Mouse (Mus musculus): ENCODE data around the gene Tcp10a.
"Not testable (repeated sequence)": the region's sequence is repeated elsewhere in the genome, so short reads cannot be mapped to it uniquely, and the experiment has no call there.

Gene Tcp10a

DNA sequence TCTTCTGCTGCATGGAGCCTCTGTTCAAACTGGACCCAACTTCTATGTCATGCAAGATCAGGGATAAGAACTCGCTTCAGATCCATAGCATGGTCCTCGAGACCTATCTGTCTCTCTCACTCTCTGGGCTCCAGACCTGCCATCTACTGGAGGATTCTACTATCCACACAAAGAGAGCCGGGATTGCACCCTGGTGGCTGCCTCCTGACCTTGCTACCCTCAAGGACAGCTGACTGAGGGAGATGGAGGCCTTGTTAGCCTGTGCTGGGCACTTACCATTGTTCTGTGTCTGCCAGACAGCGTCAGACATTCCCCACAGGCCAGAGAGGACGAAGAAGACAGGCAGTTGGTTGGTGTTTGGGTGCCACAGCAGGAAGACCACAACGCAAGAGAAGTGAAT lies 45.0 kb downstream of the Tcp10a start:
- not testable (repeated sequence) for DNase-seq (ENCODE audit: low read depth, low spot score)

DNA sequence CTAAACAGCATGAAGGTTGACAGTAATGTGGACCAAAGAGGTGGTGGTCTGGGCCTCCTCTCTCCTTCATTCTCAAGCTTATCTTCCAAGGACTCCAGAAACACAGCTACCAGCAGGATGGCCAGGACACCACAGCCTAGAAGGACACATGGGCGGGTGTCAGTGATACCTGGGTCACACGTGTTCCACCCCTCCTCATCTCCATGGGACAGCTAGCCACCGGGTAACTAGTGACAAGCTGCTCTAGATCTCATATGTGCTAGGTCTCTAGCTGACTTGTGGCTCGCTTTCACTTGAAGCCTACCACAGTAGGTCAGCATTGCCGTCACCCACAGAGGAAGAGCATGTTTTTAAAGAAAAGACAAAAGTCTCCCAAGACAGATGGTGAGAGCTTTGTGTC lies 47.4 kb downstream of the Tcp10a start, which contains the start of gene Gm49630:
TSS of gene Gm49630 (minus strand) at position 101 of the 400 bp plus-strand sequence.
- not testable (repeated sequence) for DNase-seq (ENCODE audit: low read depth, low spot score)

DNA sequence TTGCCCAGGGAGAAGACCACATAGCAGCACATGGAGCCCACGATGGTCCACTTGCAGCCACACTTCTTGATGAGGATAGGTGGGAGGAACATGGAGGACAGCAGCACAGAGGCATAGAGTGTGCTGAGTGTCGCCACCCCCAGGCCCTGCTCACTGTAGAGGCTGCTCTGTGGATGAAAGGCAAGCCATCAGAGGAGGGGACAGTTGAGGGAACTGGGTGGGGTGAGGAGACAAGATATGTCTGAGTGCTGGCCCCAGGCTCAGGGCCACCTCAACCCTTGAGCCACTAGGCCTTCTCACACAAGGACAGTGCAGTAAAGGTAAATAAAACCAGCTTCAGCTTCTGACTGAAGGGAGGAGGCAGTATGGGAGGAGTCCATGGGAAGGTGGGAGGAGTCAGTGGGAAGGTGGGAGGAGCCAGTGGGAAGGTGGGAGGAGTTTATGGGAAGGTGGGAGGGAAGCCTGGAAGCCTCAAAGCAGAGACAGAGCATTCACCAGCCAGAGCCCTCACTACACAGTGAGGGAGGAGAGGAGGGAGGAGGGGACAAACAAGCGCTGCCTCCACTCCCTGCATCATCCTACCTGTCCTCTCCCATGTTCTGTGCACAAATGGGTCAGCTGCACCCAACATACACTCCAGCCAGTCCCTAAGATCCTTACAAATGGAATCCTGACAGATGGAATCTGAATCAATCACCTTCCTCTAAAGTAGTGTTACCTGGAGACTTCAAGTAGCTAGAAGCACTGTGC lies 52.7 kb downstream of the Tcp10a start:
- not testable (repeated sequence) for DNase-seq (ENCODE audit: low read depth, low spot score)

DNA sequence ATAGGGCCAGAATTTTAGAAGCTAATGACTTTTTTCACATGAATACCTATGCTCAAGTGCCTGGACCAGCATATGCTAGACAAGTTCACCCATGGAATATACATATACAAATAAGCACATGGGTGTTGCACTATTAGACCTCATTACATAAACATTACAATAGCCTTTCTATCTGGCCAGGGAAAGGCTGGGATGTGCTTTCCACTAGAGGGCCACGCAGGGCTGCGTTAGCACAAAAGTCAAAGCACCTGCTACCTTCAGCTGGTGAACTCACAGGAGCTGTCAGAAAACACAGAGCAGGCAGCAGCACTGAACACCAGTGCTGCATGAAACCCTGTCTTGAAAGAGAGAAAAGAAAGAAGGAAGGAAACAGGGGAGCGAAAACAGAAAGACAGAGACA lies 53.5 kb downstream of the Tcp10a start:
- not testable (repeated sequence) for DNase-seq (ENCODE audit: low read depth, low spot score)

DNA sequence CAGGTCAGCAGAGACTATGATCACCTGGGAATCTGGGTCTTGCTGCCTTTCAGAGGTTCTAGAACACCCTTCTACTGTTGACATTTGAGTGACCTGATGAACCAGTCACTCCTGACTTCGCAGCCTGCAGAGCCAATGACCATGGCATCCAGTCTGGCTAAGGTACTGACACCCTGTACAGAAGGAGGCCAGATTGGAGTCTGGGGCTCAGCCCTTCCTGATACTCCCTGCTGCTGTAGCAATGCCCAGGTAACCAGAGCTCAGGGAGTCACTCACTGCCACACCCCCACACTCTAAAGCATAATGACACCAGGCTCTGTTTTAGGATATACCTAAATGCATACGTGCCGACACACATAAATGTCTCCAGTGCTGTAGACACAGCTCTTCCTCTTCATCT lies 58.3 kb downstream of the Tcp10a start:
- DNase-seq (ENCODE audit: low read depth, low spot score): not testable (repeated sequence)

DNA sequence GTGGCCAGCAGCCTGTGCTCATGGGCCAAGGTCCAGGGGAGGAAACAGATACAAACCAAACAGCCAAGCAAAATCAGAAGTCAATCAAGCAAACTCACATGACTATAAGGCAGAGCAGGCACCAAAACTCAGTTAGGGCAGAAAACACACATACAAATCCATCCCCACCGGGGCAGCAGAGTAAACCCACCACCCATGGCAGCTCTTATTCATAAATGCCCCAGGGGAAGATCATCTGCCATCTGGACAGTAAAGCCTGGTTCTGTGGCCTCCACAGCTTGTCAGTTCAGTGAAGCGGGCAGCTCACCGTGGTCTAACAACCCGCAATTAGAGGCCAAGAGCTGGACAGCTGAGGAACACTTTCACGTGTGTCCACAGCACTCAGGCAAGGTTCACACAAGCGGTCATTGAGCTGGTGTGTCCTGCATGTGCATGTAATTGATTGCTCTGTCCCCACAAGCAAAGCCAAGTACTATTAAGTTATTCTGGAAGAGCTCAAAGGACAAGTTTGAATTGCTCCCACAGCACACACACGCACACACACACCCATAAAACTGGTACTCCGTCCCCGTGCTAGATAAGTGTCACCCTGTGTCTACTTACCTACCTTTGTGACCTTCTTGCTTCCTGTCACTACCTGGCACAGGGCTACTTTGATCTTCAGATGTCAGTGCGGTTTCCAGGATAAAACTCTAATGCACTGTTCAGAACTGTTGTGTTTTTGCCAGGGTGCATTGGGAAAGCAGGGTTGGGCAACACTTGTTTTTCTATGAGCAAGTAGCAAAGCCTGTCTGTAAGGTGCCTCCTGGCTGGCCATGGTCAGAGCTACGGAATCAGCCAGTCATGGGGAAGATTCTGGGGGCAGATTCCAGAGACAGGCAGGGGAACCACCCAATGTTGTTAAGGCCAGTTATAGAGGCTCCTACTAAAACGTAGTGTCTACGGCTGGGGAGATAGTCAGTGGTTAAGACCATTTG lies 59.0 kb downstream of the Tcp10a start:
- not testable (repeated sequence) for DNase-seq (ENCODE audit: low read depth, low spot score)

DNA sequence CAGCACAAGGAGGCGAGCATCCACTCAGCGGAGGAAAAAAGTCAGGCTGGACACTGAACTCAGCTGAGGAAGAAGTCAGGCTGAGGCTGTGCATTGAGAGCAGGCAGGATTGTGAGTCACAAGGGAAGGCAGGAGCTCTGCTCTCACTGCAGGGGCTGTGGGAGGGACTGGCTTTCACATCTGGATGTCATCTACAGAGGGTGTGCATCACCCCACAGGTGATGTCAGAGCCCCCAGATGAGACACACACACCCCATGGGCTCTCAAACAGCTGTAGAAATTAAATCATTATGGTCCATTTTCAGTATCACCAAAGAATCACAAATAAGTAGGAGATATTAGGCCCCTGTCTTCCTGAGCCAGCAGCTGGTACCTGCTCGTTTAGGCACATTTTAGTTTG lies 60.9 kb downstream of the Tcp10a start, which contains the start of gene Unc93a2:
TSS of gene Unc93a2 (minus strand) at position 101 of the 400 bp plus-strand sequence.
- not testable (repeated sequence) for DNase-seq (ENCODE audit: low read depth, low spot score)

DNA sequence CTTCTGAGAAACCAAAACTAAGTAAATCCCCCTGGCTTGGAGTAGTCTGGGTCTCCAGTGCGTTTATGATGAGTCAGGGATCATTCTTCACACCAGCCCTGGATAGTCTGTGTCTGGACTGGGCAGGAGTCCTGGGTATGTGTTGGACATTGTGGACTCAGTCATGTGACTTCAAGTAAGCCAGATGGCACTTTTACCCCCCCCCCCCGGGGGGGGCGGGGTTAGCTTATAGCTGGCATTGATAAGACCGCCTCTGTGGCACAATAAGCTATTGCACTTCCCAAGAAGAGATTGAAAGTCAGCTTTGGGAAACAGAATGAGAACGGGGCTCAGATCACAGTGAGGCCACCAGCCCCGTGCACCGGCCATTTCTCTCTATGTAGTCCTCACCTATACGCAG lies 61.6 kb downstream of the Tcp10a start:
- peak; percentile 25 for DNase-seq (ENCODE audit: low read depth, low spot score)

DNA sequence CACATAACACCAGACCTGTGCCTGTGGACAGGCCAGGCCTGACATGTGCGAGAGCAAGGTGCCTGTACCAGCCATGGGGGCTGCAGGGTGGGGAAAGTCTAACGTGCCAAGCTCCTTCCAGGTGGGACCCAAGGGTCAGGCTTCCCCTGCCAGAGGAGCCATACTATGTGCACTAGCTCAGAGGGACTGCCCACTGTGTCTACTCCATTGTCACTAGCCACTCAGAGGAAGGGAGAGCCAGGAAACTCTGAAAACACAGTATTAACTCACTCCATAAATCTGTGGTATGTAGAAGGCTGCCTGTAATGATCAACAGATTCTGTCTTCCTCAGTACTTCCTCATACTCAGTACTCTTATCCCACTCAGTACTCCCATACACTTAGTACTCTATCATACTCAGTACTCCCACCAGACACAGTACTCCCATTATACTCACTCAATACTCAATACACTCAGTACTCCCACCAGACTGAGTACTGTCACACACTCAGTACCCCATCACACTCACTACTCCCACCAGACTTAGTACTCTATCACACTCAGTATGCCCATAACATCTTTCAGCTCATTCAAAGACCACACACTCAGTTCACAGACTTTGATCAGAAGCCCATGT lies 64.0 kb downstream of the Tcp10a start:
- not testable (repeated sequence) for DNase-seq (ENCODE audit: low read depth, low spot score)

DNA sequence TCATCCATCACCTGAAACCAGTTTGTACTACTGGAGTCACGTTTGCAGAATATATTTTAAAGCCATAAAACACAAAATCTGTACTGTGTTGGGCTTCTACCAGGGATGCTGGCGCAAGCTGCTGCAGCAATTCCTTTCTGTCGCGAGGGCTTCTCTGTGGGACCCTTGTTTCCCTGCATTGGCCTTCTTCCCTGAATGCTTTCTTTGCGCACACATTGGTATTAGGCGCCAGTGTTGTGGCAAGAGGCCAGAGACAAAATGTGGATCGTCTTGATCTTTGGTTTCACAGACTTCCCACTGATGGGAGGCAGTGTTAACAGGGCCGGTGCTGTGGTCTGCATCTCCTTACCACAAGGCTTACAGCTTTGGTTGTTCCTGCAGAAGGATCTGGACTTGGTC lies 64.5 kb downstream of the Tcp10a start:
- not testable (repeated sequence) for DNase-seq (ENCODE audit: low read depth, low spot score)

DNA sequence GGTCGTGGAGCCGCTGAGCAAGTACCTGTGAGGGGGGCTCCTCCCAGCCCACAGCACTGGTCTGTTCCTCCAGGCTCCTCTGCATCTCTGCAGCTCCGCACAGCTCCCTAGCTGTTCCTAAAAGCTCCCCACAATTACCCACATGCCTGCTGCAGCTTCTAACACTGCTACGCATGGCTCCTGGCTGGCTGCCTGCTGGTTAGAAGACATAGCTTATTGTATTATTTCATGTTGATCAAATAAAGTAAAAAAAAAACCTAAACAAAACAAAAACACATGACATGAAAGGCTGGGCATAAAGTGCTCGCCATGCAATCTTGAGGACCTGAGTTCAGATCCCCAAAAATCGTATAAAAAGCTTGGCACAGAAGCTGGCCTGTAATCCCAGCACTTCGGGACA lies 65.5 kb downstream of the Tcp10a start:
- not testable (repeated sequence) for DNase-seq (ENCODE audit: low read depth, low spot score)

DNA sequence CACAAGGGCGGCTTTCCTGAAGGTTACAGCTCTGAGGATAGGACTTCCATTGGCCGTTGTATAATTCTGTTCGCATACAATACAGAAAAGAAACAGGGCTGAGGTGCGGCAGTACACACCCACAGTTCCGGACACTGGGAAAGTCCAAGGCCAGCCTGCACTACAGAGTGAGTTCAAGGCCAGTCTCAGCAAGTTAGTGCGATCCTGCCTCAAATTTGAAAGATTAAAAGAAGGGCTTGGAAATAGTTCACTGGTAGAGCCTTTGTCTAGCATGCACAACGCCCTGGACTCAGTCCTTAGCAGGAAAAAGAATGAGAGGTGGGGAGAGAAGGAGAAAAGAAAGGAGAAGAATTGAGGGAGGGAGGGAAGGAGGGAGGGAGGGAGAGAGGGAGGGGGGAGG lies 70.7 kb downstream of the Tcp10a start:
- DNase-seq (ENCODE audit: low read depth, low spot score): not testable (repeated sequence)

Measured in retina, postnatal 7 days (tissue).